Mouse (Mus musculus) lung, postnatal 0 days (tissue): Measurements from ENCODE around the gene Evx2. TPM values are rescaled to one million over a fixed set of nuclear protein-coding genes. Genes with fewer than 3 reads are reported as not detected.

Experiments used
- ATAC-seq: fragments of 200-750 bp; cut with Nextera tagmentation; 2 replicates; pipeline ENCODE4 v1.8.0; 2017; ENCODE audit warnings: moderate library complexity
- DNase-seq: peaks from one replicate; pipeline ENCODE4 v3.0.0-alpha.2; 2016; ENCODE audit warnings: low spot score
- H3K27ac ChIP-seq: fragments of 300-500 bp; sonication (generic); 2 replicates; pipeline ENCODE4 v1.5.1; 2014; ENCODE audit warnings: antibody characterized with exemption, mild to moderate bottlenecking, low read length, mixed read lengths
- H3K27me3 ChIP-seq: fragments of 300-500 bp; sonication (generic); replicated peaks from 2 replicates; pipeline ENCODE4 v1.6.1; 2014; ENCODE audit warnings: low read length, mixed read lengths; ENCODE audit not compliant: insufficient read depth
- H3K36me3 ChIP-seq: fragments of 300-500 bp; sonication (generic); 2 replicates; pipeline ENCODE4 v1.6.1; 2014; ENCODE audit warnings: low read length, mixed read lengths; ENCODE audit not compliant: insufficient read depth
- H3K4me1 ChIP-seq: fragments of 300-500 bp; sonication (generic); 2 replicates; pipeline ENCODE4 v1.6.1; 2014; ENCODE audit warnings: antibody characterized with exemption, low read depth, low read length, mixed read lengths; ENCODE audit not compliant: insufficient read depth
- H3K4me2 ChIP-seq: fragments of 300-500 bp; sonication (generic); replicated peaks from 2 replicates; pipeline ENCODE4 v1.6.1; 2014; ENCODE audit warnings: low read depth, mild to moderate bottlenecking, low read length, moderate library complexity, mixed read lengths
- H3K4me3 ChIP-seq: fragments of 300-500 bp; sonication (generic); 2 replicates; pipeline ENCODE4 v1.5.1; 2014; ENCODE audit warnings: low read depth, low read length
- H3K9ac ChIP-seq: fragments of 300-500 bp; sonication (generic); replicated peaks from 2 replicates; pipeline ENCODE4 v1.6.1; 2014; ENCODE audit warnings: low read depth, mild to moderate bottlenecking
- H3K9me3 ChIP-seq: fragments of 300-500 bp; sonication (generic); 2 replicates; pipeline ENCODE4 v1.6.1; 2016; ENCODE audit warnings: low read length, mixed read lengths
- CTCF ChIP-seq: IDR thresholded peaks from 2 replicates; pipeline ENCODE4 v1.5.1; 2016; ENCODE audit warnings: antibody characterized with exemption, mild to moderate bottlenecking
- EP300 ChIP-seq: IDR thresholded peaks from 2 replicates; pipeline ENCODE4 v1.6.1; 2016; ENCODE audit warnings: antibody characterized with exemption, mild to moderate bottlenecking, control low read depth
- WGBS: fragments of 180-500 bp; shearing (Covaris S2); extraction: QIAGEN DNeasy Blood & Tissue Kit; methylation state at CpG from one replicate; pipeline ENCODE4 v1.1.7; 2014; 5-methylcytosine and 5-hydroxymethylcytosine counted together
- polyA plus RNA-seq: library from polyadenylated mRNA; unstranded; fragments of >200 nt; fragmentation: Nextera tagmentation; extraction: Ambion mirVana; gene quantifications from 2 replicates; pipeline ENCODE4 v1.2.1, GENCODE M21; 2015

The Evx2 gene
- polyA plus RNA-seq, 1 experiment from 2014 or later = not detected

GRCm38 (mm10) chr2:74653781-74654535, 5.4 kb downstream of the Evx2 start:
- Histone ChIP-seq H3K9me3 (no peaks in the 10 kb centered on the region), H3K27ac (no peak overlapping the region), H3K4me1 (0 out of 2 replicates have a peak, but pooled peaks cover 9% of the 10 kb centered on the region), H3K4me3 (no peak overlapping the region), H3K27me3 (peaks cover 79% of the 10 kb centered on the region), H3K4me2 (no peak overlapping the region), H3K36me3 (no peaks in the 10 kb centered on the region), H3K9ac (no peak overlapping the region)
- TF ChIP-seq EP300 (no peak), CTCF (no peak)
- 14% methylated on average over 17 of the region's 17 CpGs for WGBS
- DNase-seq (no peak), ATAC-seq (no peak)

- Histone ChIP-seq H3K9me3 (no peaks in the 10 kb centered on the region), H3K9ac (no peak overlapping the region), H3K4me2 (no peak overlapping the region), H3K36me3 (no peaks in the 10 kb centered on the region), H3K27ac (no peak overlapping the region), H3K27me3 (peaks cover 81% of the 10 kb centered on the region), H3K4me3 (no peak overlapping the region), H3K4me1 (0 out of 2 replicates have a peak, but pooled peaks cover 9% of the 10 kb centered on the region)
- WGBS = 41% methylated on average over 2 of the region's 2 CpGs
- no peak for ATAC-seq
- no peak for DNase-seq
- TF ChIP-seq CTCF (no peak), EP300 (no peak)
These were observed 6.4 kb downstream of the Evx2 start for GRCm38 (mm10) chr2:74652996-74653340.

GRCm38 (mm10) chr2:74647082-74647864, 12.1 kb downstream of the Evx2 start:
- Histone ChIP-seq H3K9me3 (no peaks in the 10 kb centered on the region), H3K36me3 (no peaks in the 10 kb centered on the region), H3K4me3 (no peak overlapping the region), H3K4me2 (no peak overlapping the region), H3K9ac (no peak overlapping the region), H3K27ac (no peak overlapping the region), H3K27me3 (peaks cover 65% of the 10 kb centered on the region), H3K4me1 (no peaks in the 10 kb centered on the region)
- WGBS = 14% methylated on average over 7 of the region's 7 CpGs
- DNase-seq (no peak), ATAC-seq (no peak)
- TF ChIP-seq CTCF (no peak), EP300 (no peak)

- Histone ChIP-seq H3K27me3 (peaks cover 49% of the 10 kb centered on the region), H3K4me3 (no peak overlapping the region), H3K9me3 (no peaks in the 10 kb centered on the region), H3K9ac (no peak overlapping the region), H3K4me1 (no peaks in the 10 kb centered on the region), H3K27ac (no peak overlapping the region), H3K4me2 (no peak overlapping the region), H3K36me3 (no peaks in the 10 kb centered on the region)
- DNase-seq (no peak), ATAC-seq (no peak)
- TF ChIP-seq EP300 = no peak
- TF ChIP-seq CTCF = no peak
- WGBS = 79% methylated on average over 3 of the region's 3 CpGs
These were observed 13.7 kb downstream of the Evx2 start for GRCm38 (mm10) chr2:74645631-74646030.

GRCm38 (mm10) chr2:74642431-74642830, 16.9 kb downstream of the Evx2 start:
- Histone ChIP-seq H3K27me3 (peaks cover 20% of the 10 kb centered on the region), H3K9me3 (no peaks in the 10 kb centered on the region), H3K4me2 (no peak overlapping the region), H3K27ac (no peak overlapping the region), H3K36me3 (no peaks in the 10 kb centered on the region), H3K4me1 (no peaks in the 10 kb centered on the region), H3K9ac (no peak overlapping the region), H3K4me3 (no peak overlapping the region)
- no peak for DNase-seq
- TF ChIP-seq CTCF (no peak), EP300 (no peak)
- WGBS = 74% methylated on average over 5 of the region's 5 CpGs
- ATAC-seq = no peak

- H3K9me3 ChIP-seq = no peaks in the 10 kb centered on the region
- H3K4me3 ChIP-seq = no peak overlapping the region
- DNase-seq = no peak
- H3K27me3 ChIP-seq = no peaks in the 10 kb centered on the region
- no peak overlapping the region for H3K4me2 ChIP-seq
- ATAC-seq = no peak
- H3K36me3 ChIP-seq = no peaks in the 10 kb centered on the region
- H3K4me1 ChIP-seq = no peaks in the 10 kb centered on the region
- WGBS = 67% methylated on average over 4 of the region's 4 CpGs
- H3K9ac ChIP-seq = no peak overlapping the region
- H3K27ac ChIP-seq = no peak overlapping the region
- no peak for TF ChIP-seq CTCF
- no peak for TF ChIP-seq EP300
These were observed 23.9 kb downstream of the Evx2 start for GRCm38 (mm10) chr2:74635412-74635811.
